Mouse (Mus musculus) liver, embryonic 14.5 days (tissue): ENCODE measurements around the gene Nxpe4.

Experiments
- CTCF ChIP-seq: IDR thresholded peaks from 2 replicates; pipeline ENCODE4 v1.5.1; 2016; ENCODE audit warnings: antibody characterized with exemption, low read depth, control low read depth
- EP300 ChIP-seq: IDR thresholded peaks from 2 replicates; pipeline ENCODE4 v1.6.1; 2016; ENCODE audit warnings: antibody characterized with exemption, low read depth

DNA sequence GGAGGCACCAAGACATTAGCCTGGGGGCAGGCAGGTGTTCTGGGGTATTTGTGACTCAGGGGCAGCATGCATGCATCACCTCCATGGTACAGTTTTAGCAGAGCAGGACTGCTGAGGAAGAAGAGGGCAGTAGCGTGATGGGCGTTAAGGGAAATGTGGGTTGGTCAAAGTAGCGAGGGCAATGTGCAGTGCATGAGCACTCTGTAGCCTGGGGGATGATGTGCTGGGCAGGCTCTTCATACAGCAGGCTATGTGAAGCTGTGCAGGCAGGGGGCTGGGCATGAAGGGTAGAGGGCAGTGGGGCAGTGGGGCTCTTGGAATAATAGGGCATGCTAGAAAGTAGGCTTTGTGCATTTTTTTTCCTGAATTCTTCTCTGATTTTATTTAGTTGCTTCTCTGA lies 82.4 kb downstream of the Nxpe4 start:
- TF ChIP-seq CTCF: no peak
- TF ChIP-seq EP300: no peak
